Mouse (Mus musculus) urinary bladder, postnatal 14 days (tissue): ENCODE data around the gene Gabpa.

Experiments
- DNase-seq: peaks from one replicate; pipeline ENCODE4 v3.0.0; 2021; ENCODE audit warnings: low spot score

Gabpa gene

GRCm38 (mm10) chr16:84834745-84835440, at the start of gene Gabpa:
Gabpa (plus strand) TSS chr16:84834925.
- peak; percentile 90 for DNase-seq

- no peak for DNase-seq
Measured at GRCm38 (mm10) chr16:84784966-84785365, 49.8 kb upstream of the Gabpa start.

DNA sequence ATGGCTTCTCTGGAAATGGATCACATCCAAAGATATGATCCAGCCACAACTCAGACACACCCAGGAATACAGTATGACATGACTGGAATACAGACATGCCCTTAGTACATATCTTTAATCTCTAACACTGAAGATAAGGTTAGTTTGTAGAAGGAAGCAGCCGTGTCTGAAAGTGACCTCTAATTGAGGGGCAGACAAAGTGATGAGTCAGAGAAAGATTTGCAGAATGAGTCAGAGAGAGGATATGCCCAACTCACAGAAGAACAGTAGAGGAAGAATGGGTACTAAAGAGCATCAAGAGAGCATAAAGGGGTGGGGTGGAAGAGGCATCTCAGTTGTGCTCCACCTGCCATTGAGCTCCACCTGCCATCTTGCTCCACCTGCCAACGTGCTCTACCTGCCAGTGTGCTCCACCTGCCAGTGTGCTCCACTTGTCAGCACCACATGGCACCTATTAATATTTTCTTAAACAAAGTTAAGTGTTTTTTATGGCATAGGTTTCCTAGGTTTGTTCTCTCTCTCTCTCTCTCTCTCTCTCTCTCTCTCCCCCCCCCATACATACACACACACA, 44.0 kb upstream of the Gabpa start:
- no peak for DNase-seq

GRCm38 (mm10) chr16:84793401-84793800, 41.3 kb upstream of the Gabpa start:
- DNase-seq = no peak

DNA sequence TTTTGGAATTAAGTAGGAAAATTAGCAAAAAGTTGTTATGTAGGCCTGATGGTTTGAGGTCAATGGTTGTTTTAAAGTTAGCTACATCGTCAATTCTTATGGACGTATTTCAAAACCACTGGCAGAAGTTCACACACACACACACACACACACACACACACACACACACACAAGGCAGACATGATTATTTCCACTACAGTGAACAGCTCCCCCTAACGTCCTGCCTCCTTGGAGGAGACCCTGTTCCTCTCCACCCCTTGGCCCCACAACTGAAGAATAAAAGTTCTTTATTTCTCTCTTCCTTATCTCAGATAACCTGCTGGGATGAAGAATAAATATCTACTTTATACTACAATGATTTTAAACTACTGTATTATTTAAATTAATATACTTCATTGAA, 39.4 kb upstream of the Gabpa start:
- no peak for DNase-seq

DNA sequence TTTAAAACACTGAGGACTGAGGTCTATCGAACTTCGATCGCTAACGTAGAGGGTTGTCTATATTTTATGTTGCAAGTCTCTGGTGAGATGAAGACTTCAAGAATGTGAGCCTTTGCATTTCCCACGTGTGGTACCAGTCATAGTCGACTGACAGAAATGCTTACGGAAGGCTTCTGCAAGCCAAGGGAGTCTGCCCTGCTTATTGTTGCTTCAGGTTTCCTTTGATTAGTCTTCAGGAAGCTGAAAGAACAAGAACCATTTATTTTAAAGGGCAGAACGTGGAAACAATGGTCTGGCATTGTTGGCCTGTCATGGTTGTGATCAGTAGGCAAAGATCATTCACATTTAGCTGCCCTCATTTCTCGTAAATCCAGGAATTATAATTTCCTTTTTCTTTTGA, 38.0 kb upstream of the Gabpa start:
- DNase-seq = no peak

GRCm38 (mm10) chr16:84800038-84800437, 34.7 kb upstream of the Gabpa start:
- DNase-seq = no peak

- DNase-seq = peak; percentile 16
Measured at GRCm38 (mm10) chr16:84802217-84802616, 32.5 kb upstream of the Gabpa start.

GRCm38 (mm10) chr16:84804866-84805265, 29.9 kb upstream of the Gabpa start:
- DNase-seq = no peak

GRCm38 (mm10) chr16:84806175-84806574, 28.6 kb upstream of the Gabpa start:
- DNase-seq = no peak

DNA sequence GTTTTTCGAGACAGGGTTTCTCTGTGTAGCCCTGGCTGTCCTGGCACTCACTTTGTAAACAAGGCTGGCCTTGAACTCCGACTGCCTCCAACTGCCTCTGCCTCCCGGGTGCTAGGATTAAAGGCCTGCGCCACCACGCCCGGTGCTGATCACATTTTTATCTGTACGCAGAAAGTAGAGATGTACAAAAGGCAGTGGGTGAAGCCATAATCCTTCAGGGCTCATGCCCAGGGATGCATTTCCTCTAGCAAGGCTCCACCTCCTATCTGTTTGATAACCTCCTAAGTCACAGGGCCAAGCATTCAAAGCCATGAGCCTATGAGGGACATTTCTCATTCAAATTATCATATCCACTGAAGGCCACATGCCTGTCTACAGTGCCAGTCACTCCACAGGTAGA, 26.9 kb upstream of the Gabpa start:
- DNase-seq = no peak

DNA sequence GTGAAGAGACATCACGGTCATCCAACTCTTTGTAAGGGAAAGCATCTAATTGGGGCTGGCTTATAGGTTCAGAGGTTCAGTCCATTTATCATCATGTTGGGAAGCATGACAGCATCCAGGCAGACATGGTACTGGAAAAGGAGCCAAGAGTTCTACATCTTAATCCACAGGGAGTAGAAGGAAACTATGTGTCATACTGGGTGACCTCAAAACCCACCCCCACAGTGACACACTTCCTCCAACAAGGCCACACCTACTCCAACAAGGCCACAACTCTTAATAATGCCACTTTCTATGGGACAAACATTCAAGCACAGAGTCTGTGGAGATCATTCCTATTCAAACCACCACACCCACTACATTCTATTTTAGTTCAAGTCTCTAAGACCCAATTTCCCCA, 24.5 kb upstream of the Gabpa start:
- no peak for DNase-seq

DNA sequence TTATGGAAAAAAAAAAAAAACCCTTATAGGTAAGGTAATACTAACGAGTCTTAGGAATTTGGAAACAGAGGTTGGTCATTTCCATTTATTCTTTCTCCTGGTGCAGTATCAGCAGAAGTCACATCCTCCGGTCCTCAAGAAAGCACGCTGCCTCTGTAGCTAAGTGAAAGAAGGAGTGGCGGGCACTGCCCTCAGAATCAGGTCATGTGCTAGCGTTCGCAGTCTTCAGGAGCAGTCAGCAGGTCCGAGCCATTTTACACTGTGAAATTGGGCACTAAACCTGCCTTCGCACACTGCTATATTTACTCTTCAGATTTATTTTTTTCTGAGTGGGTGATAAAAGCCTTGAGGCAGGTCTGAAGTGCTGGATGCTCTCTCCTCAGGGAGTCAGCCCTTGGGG, 20.9 kb upstream of the Gabpa start:
- no peak for DNase-seq

GRCm38 (mm10) chr16:84814511-84814910, 20.2 kb upstream of the Gabpa start:
- DNase-seq = no peak

DNA sequence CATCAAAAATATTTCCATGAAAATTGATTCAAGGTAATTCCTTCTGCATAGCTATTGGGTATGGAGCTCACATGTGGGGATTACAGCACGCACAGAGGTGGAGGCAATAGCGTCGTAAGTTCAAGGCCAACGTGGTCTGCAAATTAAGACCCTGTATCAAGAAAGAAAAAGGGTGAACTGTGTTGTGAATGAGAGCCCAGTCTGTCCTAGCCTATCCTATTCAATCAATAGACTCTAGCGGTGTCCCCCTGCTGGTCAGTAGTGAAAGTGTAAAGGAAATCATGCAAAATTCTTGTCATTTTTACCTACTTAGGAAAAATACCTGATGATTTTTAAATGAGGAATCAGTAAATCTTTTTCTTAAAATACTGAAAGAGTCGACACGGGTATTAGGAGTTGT, 17.3 kb upstream of the Gabpa start:
- peak; percentile 21 for DNase-seq

GRCm38 (mm10) chr16:84825009-84825408, 9.7 kb upstream of the Gabpa start:
- DNase-seq = peak; percentile 56

DNA sequence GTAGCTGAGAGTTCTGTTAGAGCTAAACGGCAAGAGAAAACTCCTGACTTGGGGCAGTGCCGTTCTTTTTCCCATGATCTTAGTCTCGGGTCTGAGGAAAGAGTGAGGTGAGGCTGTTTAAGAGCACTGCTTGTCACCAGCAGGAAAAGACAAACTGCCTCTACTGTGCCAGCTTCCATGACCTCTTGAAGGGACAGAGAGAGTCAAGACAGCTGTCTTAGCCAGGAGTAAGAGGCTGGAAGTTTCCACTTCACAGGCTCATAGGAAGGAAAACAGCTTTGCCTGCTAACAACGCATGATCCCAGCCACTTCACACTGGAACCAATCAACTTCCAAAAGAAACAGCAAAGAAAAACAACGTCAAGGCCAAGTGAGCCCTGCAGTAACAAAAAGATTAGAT, 3.0 kb upstream of the Gabpa start:
- no peak for DNase-seq

GRCm38 (mm10) chr16:84832736-84833135, 2.0 kb upstream of the Gabpa start:
- no peak for DNase-seq

GRCm38 (mm10) chr16:84834344-84834743, 381 bp upstream of the Gabpa start:
- DNase-seq = no peak

DNA sequence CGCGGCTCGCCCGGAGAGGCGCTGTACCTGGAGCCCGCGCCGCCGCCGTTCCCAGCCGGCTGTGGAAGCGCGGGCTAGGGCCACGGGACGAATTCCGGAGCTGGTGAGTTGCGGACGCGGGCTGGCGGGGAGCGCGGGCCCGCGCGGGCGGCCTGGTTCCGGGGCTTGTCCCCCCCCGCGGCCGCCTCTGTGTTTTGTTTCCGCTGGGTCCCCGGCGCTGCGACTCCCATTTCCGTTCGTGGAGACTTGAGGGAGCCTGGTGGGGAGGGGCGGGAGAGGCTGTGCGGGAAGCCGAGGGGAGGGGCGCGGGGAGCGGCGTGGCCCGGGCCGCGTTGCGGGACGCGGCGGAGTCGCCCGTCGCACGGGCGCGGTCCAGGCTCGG, 707 bp downstream of the Gabpa start, which contains the start of gene Atp5j:
Atp5j (minus strand) TSS at position 185 of the 382 bp plus-strand sequence.
- peak; percentile 86 for DNase-seq

DNA sequence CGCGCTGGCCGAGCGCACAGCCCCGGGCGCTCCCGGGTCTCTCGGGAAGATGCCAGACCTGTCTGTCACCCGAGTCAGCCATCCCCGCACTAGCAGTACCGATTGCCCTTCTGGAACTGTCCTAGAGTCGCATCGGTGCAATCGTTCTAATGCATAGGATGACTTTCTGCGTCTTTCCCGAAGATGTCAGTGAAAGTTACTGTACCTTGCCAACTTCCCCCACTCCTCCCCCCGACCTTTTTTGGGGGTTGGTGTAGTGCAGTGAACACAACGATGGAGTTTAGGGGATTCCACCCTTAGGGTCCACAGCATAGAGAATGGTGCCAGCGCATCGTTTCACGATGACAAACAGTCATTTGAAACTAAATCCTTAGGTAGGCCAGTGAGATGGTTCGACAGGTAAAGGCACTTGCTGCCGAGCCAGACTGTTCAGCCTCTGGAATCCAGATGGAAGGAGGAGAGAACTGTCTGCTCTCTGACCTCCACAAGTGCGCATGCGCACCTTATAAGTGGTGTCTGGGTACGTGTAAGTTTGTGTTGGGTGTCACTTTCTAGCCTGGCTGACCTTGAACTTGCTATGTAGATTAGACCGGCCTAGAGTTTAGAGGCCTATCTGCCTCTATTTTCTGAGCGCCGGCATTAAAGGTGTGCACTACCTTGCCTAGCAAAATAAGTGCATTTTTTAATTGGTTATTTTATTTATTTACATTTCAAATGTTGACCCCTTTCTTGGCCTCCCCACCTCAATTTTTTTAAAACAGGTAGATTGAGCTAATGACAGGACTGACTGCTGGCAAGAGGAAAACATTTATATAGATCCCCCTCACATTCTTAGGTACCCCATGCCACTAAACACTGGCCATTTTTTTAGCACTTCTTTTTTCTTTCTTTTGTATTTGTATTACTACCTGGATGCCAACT, 1.4 kb downstream of the Gabpa start:
- DNase-seq = peak; percentile 39

GRCm38 (mm10) chr16:84838576-84838975, 3.9 kb downstream of the Gabpa start:
- DNase-seq = no peak

DNA sequence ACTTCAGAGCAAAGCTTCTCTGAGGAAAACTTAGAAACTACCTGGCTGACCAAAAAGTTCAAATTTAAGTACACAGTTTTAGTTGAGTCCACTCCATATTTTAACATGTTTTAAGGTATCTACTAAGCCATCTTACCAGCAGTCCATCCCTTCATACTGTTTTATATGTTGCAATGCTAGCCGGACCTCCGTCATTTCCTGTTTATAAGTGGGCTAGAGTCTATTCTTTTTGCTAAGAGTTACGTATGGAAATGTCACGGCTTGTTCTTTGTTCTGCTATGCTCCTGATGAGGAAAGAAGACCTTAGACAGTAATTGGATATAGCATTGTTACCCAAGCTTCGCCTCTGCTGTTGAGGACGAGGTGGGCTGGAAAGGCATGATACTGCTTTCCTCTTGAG, 18.8 kb downstream of the Gabpa start:
- no peak for DNase-seq
